Mouse (Mus musculus) thymus, adult 2 months (tissue): ENCODE results near the gene Plod3.

Source experiments
- CTCF ChIP-seq: fragments of 200-500 bp; IDR thresholded peaks from 2 replicates; pipeline ENCODE4 v1.5.1; 2012; ENCODE audit warnings: mild to moderate bottlenecking, control low read depth, low read length, moderate library complexity, borderline replicate concordance; ENCODE audit not compliant: control insufficient read depth, poor library complexity, insufficient read depth; ENCODE audit errors: extremely low read depth
- POLR2A ChIP-seq: fragments of 200-500 bp; IDR thresholded peaks from 2 replicates; pipeline ENCODE4 v1.6.1; 2012; ENCODE audit warnings: mild to moderate bottlenecking, low read length, control low read depth, moderate library complexity; ENCODE audit not compliant: control insufficient read depth, poor library complexity, insufficient read depth; ENCODE audit errors: extremely low read depth

DNA sequence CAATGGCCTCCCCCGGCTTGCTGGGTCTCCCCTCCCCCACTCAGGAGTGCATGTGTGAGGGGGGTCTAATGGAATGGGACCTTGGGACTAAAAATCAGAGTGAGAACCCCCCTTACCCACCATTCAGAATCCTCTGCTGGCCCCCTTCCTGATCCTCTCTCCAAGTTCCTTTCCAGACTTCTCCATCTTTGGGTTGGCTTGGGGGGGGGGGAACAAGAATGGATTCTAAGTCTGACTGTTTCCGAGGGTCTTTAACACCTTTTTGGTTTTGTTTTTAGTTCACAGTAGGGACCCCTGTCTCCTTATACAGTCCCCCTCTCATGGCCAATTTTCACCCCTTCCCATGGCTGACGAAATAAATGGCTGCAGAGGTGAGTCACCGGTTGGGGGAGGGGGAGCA is 39.3 kb downstream of the Plod3 start, which contains the start of gene Vgf:
- no peak for TF ChIP-seq CTCF
- no peak for TF ChIP-seq POLR2A
